Mouse (Mus musculus): ENCODE measurements around the gene Myl10. TPM values are rescaled to one million over a fixed set of nuclear protein-coding genes. Genes with fewer than 3 reads are reported as not detected.
"Not testable (repeated sequence)": the region's sequence is repeated elsewhere in the genome, so short reads cannot be mapped to it uniquely, and the experiment has no call there.

The Myl10 gene
- not detected for total RNA-seq (2021)
- long read RNA-seq, experiment 1, result 0 reads
- long read RNA-seq, experiment 2, result 0 reads

GRCm38 (mm10) chr5:136692784-136693183 lies at the start of gene Myl10:
TSS of gene Myl10 (plus strand) at chr5:136693146.
- DNase-seq, result no peak

GRCm38 (mm10) chr5:136646731-136647328 lies 46.1 kb upstream of the Myl10 start:
- no peak for DNase-seq

GRCm38 (mm10) chr5:136649071-136649470 lies 43.9 kb upstream of the Myl10 start:
- no peak for DNase-seq

- no peak for DNase-seq
Measured at GRCm38 (mm10) chr5:136649655-136650054, 43.3 kb upstream of the Myl10 start.

GRCm38 (mm10) chr5:136654481-136654880 lies 38.5 kb upstream of the Myl10 start:
- DNase-seq, result no peak

GRCm38 (mm10) chr5:136656830-136657395 lies 36.0 kb upstream of the Myl10 start:
- no peak for DNase-seq

- not testable (repeated sequence) for DNase-seq
Measured at GRCm38 (mm10) chr5:136660721-136661120, 32.2 kb upstream of the Myl10 start.

GRCm38 (mm10) chr5:136662281-136662680 lies 30.7 kb upstream of the Myl10 start:
- no peak for DNase-seq

- no peak for DNase-seq
Measured at GRCm38 (mm10) chr5:136662822-136663221, 30.1 kb upstream of the Myl10 start.

- DNase-seq, result peak; percentile 55 to 88
Measured at GRCm38 (mm10) chr5:136664497-136664896, 28.4 kb upstream of the Myl10 start.

- no peak for DNase-seq
Measured at GRCm38 (mm10) chr5:136676315-136677030, 16.5 kb upstream of the Myl10 start.

GRCm38 (mm10) chr5:136678840-136679348 lies 14.1 kb upstream of the Myl10 start:
- DNase-seq, result no peak

- no peak for DNase-seq
Measured at GRCm38 (mm10) chr5:136686349-136686748, 6.6 kb upstream of the Myl10 start.

- DNase-seq, result peak; percentile 18 to 23
Measured at GRCm38 (mm10) chr5:136687561-136687960, 5.4 kb upstream of the Myl10 start.

GRCm38 (mm10) chr5:136688841-136689240 lies 4.1 kb upstream of the Myl10 start:
- DNase-seq, result no peak

GRCm38 (mm10) chr5:136691170-136691569 lies 1.8 kb upstream of the Myl10 start:
- no peak for DNase-seq

GRCm38 (mm10) chr5:136693418-136693817 lies 472 bp downstream of the Myl10 start:
- DNase-seq, result no peak

GRCm38 (mm10) chr5:136694976-136695375 lies 2.0 kb downstream of the Myl10 start:
- no peak for DNase-seq

- no peak for DNase-seq
Measured at GRCm38 (mm10) chr5:136696516-136696915, 3.6 kb downstream of the Myl10 start.

GRCm38 (mm10) chr5:136697618-136698017 lies 4.7 kb downstream of the Myl10 start:
- DNase-seq, result no peak

- DNase-seq, result no peak
Measured at GRCm38 (mm10) chr5:136702159-136702725, 9.3 kb downstream of the Myl10 start.

- DNase-seq, result peak; percentile 48 to 87
Measured at GRCm38 (mm10) chr5:136703751-136704150, 10.8 kb downstream of the Myl10 start.

- no peak for DNase-seq
Measured at GRCm38 (mm10) chr5:136704151-136704550, 11.2 kb downstream of the Myl10 start.
